Mouse (Mus musculus): ENCODE results near the gene Shroom3.

Gene Shroom3

GRCm38 (mm10) chr5:92849743-92850142, 166.5 kb downstream of the Shroom3 start:
- DNase-seq (ENCODE audit: low read depth, low spot score) = no peak

DNA sequence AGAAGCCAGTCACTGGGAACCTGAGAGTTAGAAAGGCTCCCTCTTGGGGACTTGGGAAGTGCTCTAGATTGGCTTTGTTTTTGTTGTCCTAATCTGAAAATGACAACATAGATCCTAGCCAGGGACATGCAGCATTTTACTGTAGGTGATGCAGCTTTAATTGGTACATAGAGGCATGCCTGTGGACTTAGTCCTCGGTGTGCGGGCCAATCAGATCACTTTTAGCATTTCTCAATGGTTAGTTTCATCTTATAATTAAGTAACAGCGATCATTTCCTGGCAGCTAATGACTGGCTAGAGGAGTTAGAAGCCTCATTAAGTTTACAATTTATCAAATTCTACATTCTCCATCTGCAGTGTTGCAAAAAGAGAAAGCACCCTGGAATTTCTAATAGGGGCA, 167.7 kb downstream of the Shroom3 start:
- no peak for DNase-seq (ENCODE audit: low read depth, low spot score)

GRCm38 (mm10) chr5:92854983-92855382, 171.7 kb downstream of the Shroom3 start:
- DNase-seq (ENCODE audit: low read depth, low spot score) = peak; percentile 62

GRCm38 (mm10) chr5:92856346-92856745, 173.1 kb downstream of the Shroom3 start:
- peak; percentile 52 for DNase-seq (ENCODE audit: low read depth, low spot score)

GRCm38 (mm10) chr5:92857177-92857576, 173.9 kb downstream of the Shroom3 start:
- no peak for DNase-seq (ENCODE audit: low read depth, low spot score)

DNA sequence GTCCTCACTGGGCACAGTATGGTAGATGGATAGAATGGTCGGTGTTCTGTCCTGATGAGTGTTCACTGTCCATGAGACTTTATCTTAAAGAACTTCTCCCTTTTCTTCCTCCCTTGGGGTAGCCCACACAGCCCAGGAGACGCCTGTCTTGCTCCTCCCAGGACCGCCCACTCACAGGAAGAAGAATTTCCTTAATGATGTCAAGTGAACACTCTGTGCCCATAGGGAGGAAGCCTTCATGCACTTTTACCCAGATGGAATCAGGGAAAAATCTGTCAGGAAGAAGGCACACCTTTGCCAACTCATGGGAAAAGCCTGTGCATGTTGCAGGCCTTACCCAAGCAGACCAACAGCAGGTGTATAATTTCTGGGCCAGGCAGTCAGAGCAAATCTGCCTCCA, 174.9 kb downstream of the Shroom3 start:
- no peak for DNase-seq (ENCODE audit: low read depth, low spot score)

- DNase-seq (ENCODE audit: low read depth, low spot score) = no peak
These were observed 175.3 kb downstream of the Shroom3 start for GRCm38 (mm10) chr5:92858576-92858975.

GRCm38 (mm10) chr5:92861416-92862112, 178.3 kb downstream of the Shroom3 start:
- no peak for DNase-seq (ENCODE audit: low read depth, low spot score)

GRCm38 (mm10) chr5:92865090-92865489, 181.9 kb downstream of the Shroom3 start:
- no peak for DNase-seq (ENCODE audit: low read depth, low spot score)

DNA sequence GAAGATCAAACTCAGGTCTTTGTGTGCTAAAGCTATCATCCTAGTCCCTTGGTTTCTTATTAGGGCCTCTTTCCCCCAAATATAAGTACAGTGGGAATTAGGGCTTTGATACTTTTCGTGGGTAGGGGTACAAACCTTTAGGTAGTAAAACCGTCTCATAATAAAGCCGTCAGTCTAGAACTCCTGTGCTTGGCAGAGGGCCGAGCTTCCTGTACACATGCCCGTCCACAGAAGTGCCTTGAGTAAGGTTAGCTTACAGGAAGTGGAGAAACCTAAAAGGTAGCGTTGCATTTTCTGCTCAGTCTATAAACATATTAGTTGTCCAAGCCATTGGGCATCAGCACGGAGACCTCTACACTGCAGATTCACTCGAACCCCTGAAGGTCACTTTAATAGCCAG, 183.3 kb downstream of the Shroom3 start:
- no peak for DNase-seq (ENCODE audit: low read depth, low spot score)

DNA sequence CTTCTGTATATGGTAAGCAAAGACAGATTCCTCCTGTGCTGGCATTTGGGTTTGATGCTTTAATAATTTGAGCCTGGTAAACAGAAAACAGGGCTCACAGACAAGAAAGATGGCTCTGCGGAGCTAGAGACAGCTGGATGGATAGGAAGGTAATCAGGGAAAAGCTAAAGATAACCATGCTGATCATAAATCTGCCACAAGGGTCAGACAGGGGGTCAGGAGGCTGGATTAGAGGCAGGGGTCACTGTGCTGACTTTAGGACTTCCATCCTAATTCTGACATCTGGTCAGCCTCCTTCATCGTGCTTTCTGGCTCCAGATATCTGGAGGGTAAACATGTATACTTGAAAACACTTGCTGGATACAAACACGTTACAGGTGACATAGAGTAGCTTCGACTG, 184.0 kb downstream of the Shroom3 start:
- no peak for DNase-seq (ENCODE audit: low read depth, low spot score)

GRCm38 (mm10) chr5:92868231-92868630, 185.0 kb downstream of the Shroom3 start:
- no peak for DNase-seq (ENCODE audit: low read depth, low spot score)

DNA sequence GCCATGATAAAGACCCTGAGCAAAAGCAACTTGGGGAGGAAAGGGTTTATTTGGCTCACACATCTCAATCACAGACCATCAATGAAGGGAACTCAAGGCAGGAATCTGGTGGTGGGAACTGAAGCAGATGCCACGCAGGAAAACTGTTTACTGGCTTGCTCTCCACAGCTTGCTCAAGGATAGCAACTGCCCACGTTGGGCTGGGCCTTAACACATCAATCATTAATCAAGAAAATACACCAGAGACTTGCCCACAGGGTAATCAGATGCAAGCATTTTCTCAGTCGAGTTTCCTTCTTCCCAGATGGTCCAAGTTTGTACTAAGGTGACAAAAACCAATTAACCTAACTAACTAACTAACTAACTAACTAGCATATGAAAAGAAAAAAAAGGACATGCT, 187.8 kb downstream of the Shroom3 start:
- DNase-seq (ENCODE audit: low read depth, low spot score) = no peak

- no peak for DNase-seq (ENCODE audit: low read depth, low spot score)
These were observed 188.9 kb downstream of the Shroom3 start for GRCm38 (mm10) chr5:92872182-92872581.

DNA sequence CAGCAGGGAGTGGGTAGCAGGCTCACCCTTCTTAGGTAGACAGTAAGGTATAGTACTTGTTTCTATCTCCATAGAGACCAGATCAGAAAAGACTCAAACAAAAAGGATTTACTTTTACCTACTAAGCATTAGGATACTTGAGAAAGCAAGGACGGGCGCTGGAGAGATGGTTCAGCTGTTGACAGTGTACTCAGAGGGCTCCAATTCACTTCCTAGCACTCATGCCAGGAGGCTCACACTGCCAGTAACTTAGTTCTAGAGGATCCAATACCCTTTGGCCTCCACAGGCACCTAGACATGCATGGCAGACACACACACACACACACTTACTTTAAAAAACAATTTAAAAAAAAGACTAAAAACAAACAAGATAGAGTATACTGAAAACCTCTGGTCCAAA, 189.8 kb downstream of the Shroom3 start:
- peak; percentile 25 for DNase-seq (ENCODE audit: low read depth, low spot score)

DNA sequence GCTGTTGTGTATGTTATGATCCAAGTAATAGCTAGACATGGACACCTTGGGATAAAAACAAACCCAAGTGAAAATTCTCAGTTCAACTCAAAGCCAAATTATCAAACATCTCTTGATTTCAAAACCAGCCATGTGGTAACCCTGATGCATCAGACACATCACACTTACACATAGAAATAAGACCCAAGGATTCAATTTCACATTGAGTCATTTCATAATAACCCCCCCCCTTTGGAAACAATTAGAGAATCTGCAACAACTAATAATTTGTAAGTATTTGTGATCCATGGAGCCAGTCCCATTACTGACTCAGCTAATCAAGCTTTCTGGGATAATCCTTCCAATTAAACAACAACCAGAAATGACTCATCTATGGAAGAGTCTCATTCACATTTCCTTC, 190.3 kb downstream of the Shroom3 start:
- DNase-seq (ENCODE audit: low read depth, low spot score) = no peak

DNA sequence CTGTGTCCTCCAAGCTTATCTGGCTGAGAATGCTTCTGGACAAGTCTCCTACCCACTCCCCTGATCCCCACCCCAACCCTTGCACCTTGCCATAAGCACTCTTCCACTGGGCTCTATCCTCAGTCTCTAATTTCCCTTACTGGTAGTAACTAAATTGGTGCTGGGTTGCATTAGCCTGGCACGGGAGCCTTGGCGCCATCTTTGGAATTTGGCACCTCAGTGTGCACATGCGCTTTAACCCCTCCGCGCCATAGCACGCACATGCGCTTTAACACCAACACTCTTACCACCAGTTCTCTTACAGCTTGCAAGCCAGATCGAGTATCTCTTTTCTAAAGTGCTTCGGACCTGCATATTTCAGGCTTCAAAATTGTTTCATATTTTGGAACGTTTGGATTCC, 192.6 kb downstream of the Shroom3 start:
- peak; percentile 30 for DNase-seq (ENCODE audit: low read depth, low spot score)

DNA sequence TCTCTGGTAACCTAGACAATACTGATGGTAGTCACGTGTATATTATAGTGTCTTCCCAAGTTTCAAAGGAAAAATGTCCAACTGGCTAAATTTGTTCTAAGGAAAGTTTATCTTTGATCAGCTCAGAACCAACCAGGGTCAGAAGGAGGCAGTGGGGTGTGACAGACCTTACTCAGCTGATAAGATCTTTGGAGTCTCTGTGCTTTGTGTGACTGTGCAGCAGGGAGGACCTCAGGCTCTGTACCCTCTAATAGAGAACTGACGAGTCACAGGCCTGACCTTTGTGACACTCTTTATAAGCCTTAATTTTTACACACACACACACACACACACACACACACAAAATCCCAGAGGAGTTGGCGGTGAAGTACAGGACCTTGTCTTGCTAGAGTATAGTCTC, 193.9 kb downstream of the Shroom3 start:
- DNase-seq (ENCODE audit: low read depth, low spot score) = no peak

DNA sequence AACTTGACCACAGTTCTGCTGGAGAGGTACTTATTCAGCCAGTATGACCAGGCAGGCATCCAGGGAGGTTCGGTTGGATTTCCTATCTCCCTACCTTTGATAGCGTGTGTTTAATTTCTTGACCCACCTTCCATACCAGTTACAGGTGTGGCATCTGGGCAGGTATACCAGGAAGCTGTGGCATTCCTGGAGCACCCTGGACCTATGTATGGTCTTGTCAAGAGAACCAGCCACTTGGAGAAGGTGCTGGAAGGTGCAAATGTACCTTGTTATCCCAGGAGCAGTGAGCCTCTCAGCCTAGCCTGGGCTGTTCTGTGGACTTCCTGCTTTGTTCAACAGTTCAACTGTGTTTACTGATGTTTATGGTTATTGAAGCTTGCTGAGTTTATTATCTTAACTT, 197.2 kb downstream of the Shroom3 start:
- no peak for DNase-seq (ENCODE audit: low read depth, low spot score)

DNA sequence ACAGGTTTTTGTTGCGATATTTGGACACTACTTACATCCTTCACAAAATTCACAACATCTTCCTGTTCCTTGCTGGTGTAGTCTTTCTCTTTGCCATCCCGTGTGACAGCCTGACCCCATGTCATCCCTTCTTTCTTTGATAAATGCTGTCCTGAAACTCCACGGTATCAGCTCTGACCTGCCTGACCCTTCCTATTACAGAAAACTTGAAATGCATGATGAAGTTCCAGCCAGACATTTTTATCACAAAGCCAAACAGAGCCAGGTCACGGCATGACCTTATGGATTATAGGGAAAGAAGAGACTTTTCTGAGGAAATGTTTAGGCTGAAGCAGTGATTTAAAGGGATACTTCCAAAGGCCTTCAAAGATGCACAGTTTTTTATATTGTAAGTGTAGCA, 197.7 kb downstream of the Shroom3 start:
- no peak for DNase-seq (ENCODE audit: low read depth, low spot score)

DNA sequence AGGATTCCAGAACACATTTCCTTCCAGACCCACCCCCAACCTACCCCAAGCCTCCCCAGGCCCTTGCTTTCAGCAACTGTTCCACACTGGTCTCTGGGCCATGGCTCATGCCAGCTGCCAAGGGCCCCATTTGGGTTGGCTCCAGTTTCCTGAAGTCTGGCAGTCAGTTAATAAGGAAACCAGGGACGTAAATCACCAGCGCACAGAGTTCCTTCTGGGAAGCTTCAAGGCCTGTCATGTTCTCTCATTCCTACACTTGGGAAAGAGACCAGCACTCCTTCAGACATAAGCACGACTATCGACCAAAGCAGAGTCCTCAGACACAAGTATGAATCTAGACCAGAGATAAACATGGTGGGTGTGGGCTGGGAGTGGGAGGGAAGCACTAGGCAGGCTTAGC, 202.9 kb downstream of the Shroom3 start:
- DNase-seq (ENCODE audit: low read depth, low spot score) = no peak

DNA sequence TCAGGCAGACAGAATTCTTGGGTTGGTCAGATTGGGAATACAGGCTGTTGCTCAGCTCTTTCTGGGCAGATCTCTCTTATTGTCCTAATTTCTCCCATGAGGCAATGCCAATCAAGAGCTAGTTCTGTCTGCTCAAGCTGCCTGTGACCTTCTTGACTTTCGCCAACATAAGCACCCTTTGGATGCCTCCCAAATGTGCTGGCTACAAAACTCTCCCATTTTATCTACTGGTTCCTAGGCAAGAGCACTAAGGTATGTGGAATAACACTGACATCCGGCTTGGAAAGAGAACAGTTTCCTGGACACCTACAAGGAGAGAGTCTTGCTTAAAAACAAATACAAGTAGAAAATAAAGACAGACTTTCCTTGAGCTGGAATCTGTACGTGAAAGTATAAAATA, 204.3 kb downstream of the Shroom3 start:
- no peak for DNase-seq (ENCODE audit: low read depth, low spot score)

DNA sequence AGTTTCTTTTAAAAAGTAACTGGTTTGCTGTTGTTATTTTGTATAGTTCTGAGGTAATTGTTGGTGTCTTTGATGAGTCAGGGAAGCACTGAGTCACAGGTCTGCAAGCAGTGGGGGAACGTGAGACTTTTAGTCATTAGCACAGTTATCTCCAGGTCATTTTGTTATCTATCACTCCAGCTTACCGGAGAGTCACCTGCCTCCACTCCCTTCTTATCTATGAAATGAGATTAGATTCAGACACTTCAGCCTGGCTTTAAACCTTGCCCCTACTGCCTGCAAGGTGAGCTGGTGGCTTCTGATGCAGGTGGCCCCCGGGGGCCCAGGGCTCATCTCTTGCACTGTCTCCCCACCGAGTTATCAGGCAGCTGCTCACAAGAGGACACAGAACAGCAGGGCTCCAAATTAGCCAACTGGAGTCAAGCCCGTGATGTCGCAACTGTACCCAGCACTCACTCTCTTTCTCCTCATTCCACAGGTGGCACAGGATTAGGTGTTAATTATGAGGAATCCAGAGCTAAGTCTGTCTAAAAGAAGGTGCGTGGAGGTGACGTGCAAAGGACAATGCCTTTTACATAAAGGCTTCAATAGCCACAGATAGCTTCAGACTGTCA, 205.5 kb downstream of the Shroom3 start:
- DNase-seq (ENCODE audit: low read depth, low spot score) = no peak

DNA sequence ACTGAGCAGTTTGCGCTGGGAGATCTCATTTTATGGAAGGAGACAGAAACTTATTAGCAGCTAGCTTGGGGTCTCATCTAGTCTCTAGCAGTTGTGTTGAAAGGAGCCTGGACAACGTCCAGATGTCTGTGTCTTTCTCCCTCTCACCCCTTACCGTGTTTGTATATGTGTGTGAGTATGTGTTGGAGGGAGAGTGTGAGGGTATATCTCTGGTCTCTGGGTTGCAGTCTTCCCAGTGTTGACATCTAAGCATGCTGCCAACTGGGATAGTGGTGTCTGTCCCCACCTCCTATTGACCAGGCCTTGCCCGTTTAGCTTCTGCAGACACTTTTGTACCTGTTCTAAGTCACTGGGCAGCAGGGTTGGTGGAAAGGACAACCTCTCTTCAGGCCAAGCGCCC, 207.7 kb downstream of the Shroom3 start:
- no peak for DNase-seq (ENCODE audit: low read depth, low spot score)

Data from skeletal muscle tissue, adult 2 months (tissue).